Mouse (Mus musculus): ENCODE results near the gene Lmbrd1.

- TF ChIP-seq CTCF (IDR thresholded peaks at IDR 0.05; ENCODE audit: insufficient read depth, low read depth, low read length) (peak; percentile 86), POLR2A (IDR thresholded peaks at IDR 0.05; ENCODE audit: insufficient read depth, low read depth, low read length) (peak; percentile 88)
Observed at GRCm38 (mm10) chr1:24678205-24678917, at the start of gene Lmbrd1.
